Mouse (Mus musculus) liver, postnatal 0 days (tissue): ENCODE measurements at regions not wholly inside any gene's neighbourhood (a gene's known extent, or its start where the extent isn't known, plus 50 kb on each side); places are given as distances from the start of the nearest gene placed in this dataset.

ENCODE experiments used
- CTCF ChIP-seq: sonication (generic); IDR thresholded peaks from 2 replicates; pipeline ENCODE4 v1.5.1; 2016; ENCODE audit warnings: antibody characterized with exemption, low read depth
- EP300 ChIP-seq: IDR thresholded peaks from 2 replicates; pipeline ENCODE4 v1.6.1; 2016; ENCODE audit warnings: antibody characterized with exemption, low read depth, mild to moderate bottlenecking

GRCm38 (mm10) chr5:75738445-75738844 is 163.7 kb downstream of the Kit start:
- TF ChIP-seq EP300 (no peak), CTCF (no peak)
